Mouse (Mus musculus) liver, embryonic 12.5 days (tissue): ENCODE results near the gene Ccdc38. TPM values are rescaled to one million over a fixed set of nuclear protein-coding genes. Genes with fewer than 3 reads are reported as not detected.

Experiments
- ATAC-seq: fragments of 200-750 bp; cut with Nextera tagmentation; 2 replicates; pipeline ENCODE4 v1.8.0; 2017; ENCODE audit warnings: moderate number of reproducible peaks, mild to moderate bottlenecking, moderate library complexity
- H3K27ac ChIP-seq: fragments of 300-500 bp; sonication (generic); 2 replicates; pipeline ENCODE4 v1.5.1; 2016; ENCODE audit warnings: mild to moderate bottlenecking
- H3K27me3 ChIP-seq: fragments of 300-500 bp; sonication (generic); replicated peaks from 2 replicates; pipeline ENCODE4 v1.6.1; 2016; ENCODE audit warnings: mild to moderate bottlenecking, moderate library complexity
- H3K36me3 ChIP-seq: fragments of 300-500 bp; sonication (generic); 2 replicates; pipeline ENCODE4 v1.6.1; 2016; ENCODE audit warnings: mild to moderate bottlenecking, moderate library complexity
- H3K4me1 ChIP-seq: fragments of 300-500 bp; sonication (generic); 2 replicates; pipeline ENCODE4 v1.6.1; 2016
- H3K4me2 ChIP-seq: fragments of 300-500 bp; sonication (generic); 2 replicates; pipeline ENCODE4 v1.6.1; 2016; ENCODE audit warnings: mild to moderate bottlenecking, moderate library complexity
- H3K4me3 ChIP-seq: fragments of 300-500 bp; sonication (generic); 2 replicates; pipeline ENCODE4 v1.5.1; 2016; ENCODE audit warnings: mild to moderate bottlenecking, moderate library complexity
- H3K9ac ChIP-seq: fragments of 300-500 bp; sonication (generic); 2 replicates; pipeline ENCODE4 v1.6.1; 2016; ENCODE audit warnings: mild to moderate bottlenecking, moderate library complexity
- H3K9me3 ChIP-seq: fragments of 300-500 bp; sonication (generic); replicated peaks from 2 replicates; pipeline ENCODE4 v1.6.1; 2016; ENCODE audit warnings: mild to moderate bottlenecking, moderate library complexity
- WGBS: fragments of 180-500 bp; shearing (Covaris S2); methylation state at CpG from one replicate; pipeline ENCODE4 v1.1.7; 2016; ENCODE audit not compliant: insufficient replicate concordance; 5-methylcytosine and 5-hydroxymethylcytosine counted together
- polyA plus RNA-seq: library from polyadenylated mRNA; unstranded; fragments of >200 nt; fragmentation: Nextera tagmentation; extraction: Ambion mirVana; gene quantifications from 2 replicates; pipeline ENCODE4 v1.2.1, GENCODE M21; 2016

The Ccdc38 gene
- polyA plus RNA-seq, 1 experiment from 2014 or later: 0.29 TPM

DNA sequence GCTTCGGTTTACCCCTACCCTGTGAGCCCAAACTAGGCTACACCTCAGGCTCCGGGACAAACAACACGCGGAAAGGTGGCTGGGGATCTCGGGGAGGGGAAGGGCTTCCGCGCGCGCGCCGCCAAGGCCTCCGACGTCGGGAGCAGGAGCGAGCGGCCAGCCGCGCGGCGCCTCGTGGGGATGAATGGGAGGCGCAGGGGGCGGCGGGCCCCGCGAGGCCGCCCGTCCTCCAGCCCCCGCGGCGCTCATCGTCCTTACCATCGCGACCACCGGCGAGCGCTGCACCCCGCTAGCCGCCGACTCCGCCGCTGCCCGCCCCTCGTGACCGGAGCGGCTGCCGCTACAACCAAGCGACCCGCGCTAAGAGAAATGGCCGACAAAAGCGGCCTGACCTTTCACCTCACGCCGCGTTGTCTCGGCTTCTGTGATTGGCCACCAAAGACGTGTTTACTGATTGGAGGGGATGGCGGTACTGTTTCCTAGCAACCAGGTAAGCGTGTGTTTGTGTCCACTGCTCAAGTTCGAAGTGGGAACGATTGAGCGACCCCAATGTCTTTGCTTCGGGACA, 48.9 kb downstream of the Ccdc38 start, which contains the start of gene Snrpf:
Gene Snrpf, minus strand, starts transcription at position 426 of the 568 bp plus-strand sequence.
- Histone ChIP-seq H3K36me3 (peaks cover 37% of the 10 kb centered on the region), H3K9me3 (no peaks in the 10 kb centered on the region), H3K27ac (peak within 1 kb of the TSS; percentile 78), H3K4me1 (peaks cover 33% of the 10 kb centered on the region), H3K4me3 (peak within 1 kb of the TSS; percentile 87), H3K4me2 (peak within 1 kb of the TSS; percentile 92), H3K27me3 (no peaks in the 10 kb centered on the region), H3K9ac (peak within 1 kb of the TSS; percentile 86)
- ATAC-seq: peak; percentile 83
- WGBS: under 1% methylated on average over 63 of the region's 63 CpGs

DNA sequence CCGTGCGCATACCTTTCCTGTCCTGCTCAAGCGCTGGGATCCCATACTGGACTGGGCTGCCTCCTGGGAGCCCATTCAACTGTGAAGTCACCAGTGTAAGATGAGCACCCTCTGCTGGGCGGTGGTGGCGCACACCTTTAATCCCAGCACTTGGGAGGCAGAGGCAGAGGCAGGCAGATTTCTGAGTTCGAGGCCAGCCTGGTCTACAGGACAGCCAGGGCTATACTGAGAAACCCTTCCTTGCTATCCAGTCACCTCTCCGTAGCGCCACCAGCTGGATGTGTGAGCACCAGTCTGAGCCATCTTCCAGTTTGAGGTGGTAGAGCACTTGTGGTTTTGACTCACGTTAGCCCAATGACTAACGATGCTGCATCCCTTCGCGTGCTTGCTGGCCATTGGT, 52.0 kb downstream of the Ccdc38 start:
- Histone ChIP-seq H3K4me3 (no peak overlapping the region), H3K9ac (no peak overlapping the region), H3K27ac (no peak overlapping the region), H3K9me3 (no peaks in the 10 kb centered on the region), H3K4me1 (peaks cover 29% of the 10 kb centered on the region), H3K4me2 (no peak overlapping the region), H3K27me3 (no peaks in the 10 kb centered on the region; the same call in 1 of the 2 replicates), H3K36me3 (peaks cover 6% of the 10 kb centered on the region)
- ATAC-seq: no peak
- WGBS: 55% methylated on average over 12 of the region's 12 CpGs

DNA sequence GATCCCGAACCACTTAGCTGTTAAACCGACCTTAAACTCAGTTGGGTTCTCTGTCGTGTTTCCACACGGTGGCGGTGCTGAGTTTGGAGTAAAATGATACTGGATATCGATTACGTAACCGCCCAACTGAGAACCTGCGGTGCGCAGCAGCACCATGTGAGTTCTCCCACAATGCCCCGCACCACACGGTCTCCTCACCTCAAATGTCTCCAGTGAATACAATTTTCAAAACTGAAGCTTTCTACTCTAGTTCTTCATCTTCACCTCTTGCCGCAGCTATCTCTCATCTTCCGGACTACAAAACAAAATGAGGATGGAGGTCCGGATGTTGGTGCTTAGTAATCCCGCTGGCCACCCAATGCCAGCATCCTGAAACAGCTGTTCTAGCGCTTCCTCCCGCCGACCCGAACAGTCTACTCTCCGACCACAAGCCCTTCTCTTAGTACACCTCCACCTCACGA, 53.6 kb downstream of the Ccdc38 start:
- H3K9ac ChIP-seq: peak overlapping the region; percentile 57
- 2% methylated on average over 22 of the region's 22 CpGs for WGBS

DNA sequence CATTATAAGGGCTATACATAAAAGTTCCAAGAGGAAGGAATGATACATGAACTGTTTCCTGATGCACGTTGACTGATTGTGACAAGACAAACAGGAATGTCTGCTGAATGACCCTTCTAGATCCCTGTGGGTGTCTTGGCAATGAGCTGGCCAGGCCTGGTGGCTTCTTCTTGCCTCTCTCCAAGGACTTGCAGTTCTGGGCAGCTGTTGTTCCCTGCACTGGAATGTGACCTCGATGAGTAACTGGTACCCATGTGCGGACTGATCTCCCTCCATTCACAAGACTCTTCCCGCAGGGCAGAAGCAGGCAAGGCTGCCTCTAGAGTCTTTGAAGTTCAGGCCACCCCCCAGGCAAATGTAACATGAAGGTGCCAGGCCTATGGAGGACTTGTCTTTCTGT, 55.4 kb downstream of the Ccdc38 start:
- Histone ChIP-seq H3K4me3 (no peak overlapping the region), H3K9ac (no peak overlapping the region), H3K27ac (no peak overlapping the region), H3K9me3 (no peaks in the 10 kb centered on the region), H3K27me3 (peaks cover 10% of the 10 kb centered on the region; the same call in 1 of the 2 replicates), H3K4me1 (peaks cover 8% of the 10 kb centered on the region; the same call in 1 of the 2 replicates), H3K36me3 (no peaks in the 10 kb centered on the region), H3K4me2 (no peak overlapping the region)
- no peak for ATAC-seq
- 51% methylated on average over 4 of the region's 4 CpGs for WGBS

More for the DNA sequence above, 53.6 kb downstream of the Ccdc38 start:
- Histone ChIP-seq H3K4me1 (peaks cover 14% of the 10 kb centered on the region), H3K4me2 (peak overlapping the region; percentile 76), H3K27me3 (peaks cover 4% of the 10 kb centered on the region; the same call in 1 of the 2 replicates), H3K27ac (no peak overlapping the region), H3K9me3 (no peaks in the 10 kb centered on the region), H3K4me3 (peak overlapping the region; percentile 55), H3K36me3 (no peaks in the 10 kb centered on the region)
- peak; percentile 63 for ATAC-seq

DNA sequence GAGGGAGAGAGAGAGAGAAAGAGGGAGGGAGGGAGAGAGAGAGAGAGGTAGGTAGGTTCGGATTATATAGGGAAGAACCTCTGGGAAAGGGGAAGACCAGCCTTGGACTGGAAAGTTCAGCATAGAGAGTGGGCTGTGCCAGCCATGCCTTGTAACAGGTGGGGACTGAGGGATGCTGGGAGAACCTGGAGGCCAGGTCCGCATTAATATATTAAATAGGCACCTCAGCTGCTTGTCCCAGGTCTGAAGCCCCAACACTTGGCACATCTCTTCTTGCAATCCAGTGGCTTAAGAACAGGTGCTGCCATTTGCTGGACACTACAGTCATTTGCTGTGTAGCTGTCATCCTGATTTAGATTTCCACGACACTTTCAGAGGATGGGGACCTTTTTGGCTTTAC, 56.2 kb downstream of the Ccdc38 start:
- WGBS: 60% methylated on average over 3 of the region's 3 CpGs

DNA sequence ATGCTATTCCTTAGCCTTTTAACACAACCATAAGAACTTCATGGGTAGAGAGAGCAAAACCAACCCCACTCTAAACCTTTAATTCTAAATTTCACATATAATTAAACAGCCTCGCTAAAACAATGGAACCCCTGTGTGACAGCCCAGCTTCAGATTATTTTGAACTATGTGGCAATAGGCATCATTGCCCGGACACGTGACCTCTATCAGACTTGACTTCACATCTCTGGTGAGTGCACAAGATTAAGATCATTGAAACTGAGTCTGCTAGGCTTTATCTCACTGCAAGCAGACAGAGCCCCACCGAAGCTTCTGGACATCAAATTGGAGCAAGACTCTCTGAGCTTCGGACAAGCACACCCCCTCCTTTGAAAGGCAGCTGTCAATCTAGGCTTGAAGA, 61.9 kb downstream of the Ccdc38 start:
- no peak overlapping the region for H3K9ac ChIP-seq
- WGBS: 64% methylated on average over 5 of the region's 5 CpGs
- no peak overlapping the region for H3K4me3 ChIP-seq

More for the DNA sequence above, 56.2 kb downstream of the Ccdc38 start:
- no peaks in the 10 kb centered on the region for H3K9me3 ChIP-seq
- H3K36me3 ChIP-seq: no peaks in the 10 kb centered on the region
- no peak overlapping the region for H3K4me3 ChIP-seq
- H3K4me1 ChIP-seq: peaks cover 8% of the 10 kb centered on the region; the same call in 1 of the 2 replicates
- ATAC-seq: no peak
- peaks cover 10% of the 10 kb centered on the region; the same call in 1 of the 2 replicates for H3K27me3 ChIP-seq
- no peak overlapping the region for H3K27ac ChIP-seq
- no peak overlapping the region for H3K4me2 ChIP-seq
- no peak overlapping the region for H3K9ac ChIP-seq

DNA sequence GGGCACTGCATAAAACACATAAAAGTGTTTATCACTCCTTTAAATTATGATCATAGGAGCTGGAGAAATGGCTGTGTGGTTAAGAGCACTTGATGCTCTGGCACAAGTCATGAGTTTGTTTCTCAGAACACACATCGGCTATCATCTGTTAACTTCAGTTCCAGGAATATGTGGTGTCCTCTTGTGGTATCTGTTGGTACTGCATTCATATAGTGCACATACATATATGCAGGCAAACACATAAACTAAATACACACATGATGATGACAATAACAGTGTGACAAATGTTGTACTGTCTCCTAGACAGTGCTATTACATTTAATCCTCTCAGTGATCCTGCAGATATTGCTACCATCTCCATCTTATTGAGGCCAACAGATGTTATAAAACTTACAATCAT, 62.8 kb downstream of the Ccdc38 start:
- Histone ChIP-seq H3K36me3 (no peaks in the 10 kb centered on the region), H3K4me2 (no peak overlapping the region), H3K27ac (no peak overlapping the region), H3K9ac (no peak overlapping the region), H3K4me3 (no peak overlapping the region), H3K9me3 (no peaks in the 10 kb centered on the region), H3K27me3 (peaks cover 9% of the 10 kb centered on the region; the same call in 1 of the 2 replicates), H3K4me1 (no peaks in the 10 kb centered on the region)
- ATAC-seq: no peak
- WGBS: 78% methylated on average over 1 of the region's 1 CpGs

More for the DNA sequence above, 61.9 kb downstream of the Ccdc38 start:
- no peak overlapping the region for H3K4me2 ChIP-seq
- no peak overlapping the region for H3K27ac ChIP-seq
- ATAC-seq: no peak
- no peaks in the 10 kb centered on the region for H3K36me3 ChIP-seq
- H3K9me3 ChIP-seq: no peaks in the 10 kb centered on the region
- H3K4me1 ChIP-seq: no peaks in the 10 kb centered on the region
- H3K27me3 ChIP-seq: peaks cover 10% of the 10 kb centered on the region; the same call in 1 of the 2 replicates

DNA sequence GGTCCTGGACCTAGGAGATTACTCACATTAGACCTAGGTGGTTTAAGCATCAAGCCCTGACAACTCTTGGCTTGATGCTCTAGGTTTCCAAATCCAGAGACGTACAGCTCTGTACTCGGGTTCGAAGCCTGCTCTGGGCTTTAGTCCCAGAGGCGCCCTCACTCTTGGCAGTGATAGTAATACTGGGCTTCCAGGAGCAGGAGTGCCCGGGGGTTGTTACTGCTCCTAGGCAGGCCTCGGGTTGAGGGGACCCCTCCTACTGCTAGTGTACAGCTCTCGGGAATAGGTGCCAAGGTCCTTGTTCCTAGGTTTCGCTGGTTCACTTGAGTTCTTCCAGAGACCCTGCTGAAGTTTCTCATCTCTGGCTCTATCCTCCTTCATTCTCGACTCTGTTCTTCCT, 65.9 kb downstream of the Ccdc38 start:
- no peak overlapping the region for H3K4me3 ChIP-seq
- H3K36me3 ChIP-seq: no peaks in the 10 kb centered on the region
- 72% methylated on average over 9 of the region's 9 CpGs for WGBS
- H3K4me2 ChIP-seq: no peak overlapping the region
- no peak overlapping the region for H3K9ac ChIP-seq
- H3K4me1 ChIP-seq: no peaks in the 10 kb centered on the region
- no peak for ATAC-seq
- H3K27me3 ChIP-seq: no peaks in the 10 kb centered on the region
- H3K9me3 ChIP-seq: peaks cover 6% of the 10 kb centered on the region; the same call in 1 of the 2 replicates
- H3K27ac ChIP-seq: no peak overlapping the region

DNA sequence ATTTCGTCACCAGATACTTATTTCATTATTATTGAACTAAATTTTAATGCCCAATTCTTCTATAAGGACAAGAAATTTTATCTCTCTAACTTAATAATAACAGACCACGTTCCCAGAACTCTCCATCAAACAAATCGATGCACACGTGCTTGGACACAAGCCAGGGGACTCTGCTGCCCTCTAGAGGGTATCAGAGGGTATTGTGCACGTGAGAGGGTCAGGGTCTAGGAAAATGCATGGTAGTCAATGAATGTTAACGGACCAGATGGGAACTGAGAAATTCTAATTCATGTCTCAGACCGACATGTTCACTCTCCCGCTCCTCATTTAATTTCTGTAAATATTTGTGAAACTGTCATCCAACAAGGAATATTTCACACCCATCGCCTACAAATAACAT, 67.6 kb downstream of the Ccdc38 start:
- Histone ChIP-seq H3K4me2 (no peak overlapping the region), H3K27me3 (no peaks in the 10 kb centered on the region), H3K4me3 (no peak overlapping the region), H3K27ac (no peak overlapping the region), H3K9ac (no peak overlapping the region), H3K4me1 (peaks cover 5% of the 10 kb centered on the region; the same call in 1 of the 2 replicates), H3K9me3 (peaks cover 6% of the 10 kb centered on the region; the same call in 1 of the 2 replicates), H3K36me3 (no peaks in the 10 kb centered on the region)
- ATAC-seq: no peak
- WGBS: 58% methylated on average over 9 of the region's 9 CpGs

DNA sequence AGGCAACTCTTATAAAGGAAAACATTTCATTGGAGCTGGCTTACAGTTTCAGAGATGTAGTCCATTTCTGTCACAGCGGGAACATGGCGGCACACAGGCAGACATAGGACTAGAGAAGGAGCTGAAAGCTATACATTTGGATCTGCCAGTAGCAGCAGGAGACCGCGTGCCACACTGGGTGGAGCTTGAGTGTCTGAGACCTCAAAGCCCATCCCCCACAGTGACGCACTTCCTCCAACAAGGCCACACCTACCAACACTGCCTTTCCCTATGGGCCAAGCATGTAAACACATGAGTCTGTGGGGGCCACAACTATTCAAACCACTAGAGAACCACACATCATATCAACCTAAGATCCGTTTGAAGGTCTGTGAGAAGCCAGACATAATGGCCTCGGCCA, 68.8 kb downstream of the Ccdc38 start:
- H3K27ac ChIP-seq: no peak overlapping the region
- H3K27me3 ChIP-seq: no peaks in the 10 kb centered on the region
- H3K9ac ChIP-seq: no peak overlapping the region
- WGBS: 85% methylated on average over 7 of the region's 7 CpGs
- H3K9me3 ChIP-seq: peaks cover 9% of the 10 kb centered on the region; the same call in 1 of the 2 replicates
- H3K4me1 ChIP-seq: peaks cover 5% of the 10 kb centered on the region; the same call in 1 of the 2 replicates
- H3K4me2 ChIP-seq: no peak overlapping the region
- no peaks in the 10 kb centered on the region for H3K36me3 ChIP-seq
- no peak overlapping the region for H3K4me3 ChIP-seq
- no peak for ATAC-seq

DNA sequence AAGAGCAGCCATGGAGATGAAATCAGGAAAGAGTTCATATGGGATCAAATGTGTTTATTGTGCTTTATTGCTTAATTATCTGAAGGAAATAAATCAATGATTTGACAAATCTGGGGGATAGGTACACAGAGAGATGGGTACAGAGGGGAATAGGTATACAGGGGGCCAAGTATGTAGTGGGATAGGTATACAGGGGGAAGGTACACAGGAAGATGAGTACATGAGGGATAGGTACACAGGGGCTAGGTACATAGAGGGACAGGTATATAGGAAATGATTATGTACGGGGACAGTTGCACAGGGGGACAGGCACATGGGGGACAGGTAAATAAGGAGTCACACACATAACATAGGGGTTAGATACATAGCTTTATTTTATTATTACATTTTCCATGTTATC, 70.5 kb downstream of the Ccdc38 start:
- Histone ChIP-seq H3K36me3 (no peaks in the 10 kb centered on the region), H3K9me3 (peaks cover 9% of the 10 kb centered on the region; the same call in 1 of the 2 replicates), H3K27ac (no peak overlapping the region), H3K9ac (no peak overlapping the region), H3K4me2 (no peak overlapping the region), H3K27me3 (no peaks in the 10 kb centered on the region), H3K4me3 (no peak overlapping the region), H3K4me1 (peaks cover 11% of the 10 kb centered on the region)
- ATAC-seq: no peak
- WGBS: 80% methylated on average over 1 of the region's 1 CpGs

DNA sequence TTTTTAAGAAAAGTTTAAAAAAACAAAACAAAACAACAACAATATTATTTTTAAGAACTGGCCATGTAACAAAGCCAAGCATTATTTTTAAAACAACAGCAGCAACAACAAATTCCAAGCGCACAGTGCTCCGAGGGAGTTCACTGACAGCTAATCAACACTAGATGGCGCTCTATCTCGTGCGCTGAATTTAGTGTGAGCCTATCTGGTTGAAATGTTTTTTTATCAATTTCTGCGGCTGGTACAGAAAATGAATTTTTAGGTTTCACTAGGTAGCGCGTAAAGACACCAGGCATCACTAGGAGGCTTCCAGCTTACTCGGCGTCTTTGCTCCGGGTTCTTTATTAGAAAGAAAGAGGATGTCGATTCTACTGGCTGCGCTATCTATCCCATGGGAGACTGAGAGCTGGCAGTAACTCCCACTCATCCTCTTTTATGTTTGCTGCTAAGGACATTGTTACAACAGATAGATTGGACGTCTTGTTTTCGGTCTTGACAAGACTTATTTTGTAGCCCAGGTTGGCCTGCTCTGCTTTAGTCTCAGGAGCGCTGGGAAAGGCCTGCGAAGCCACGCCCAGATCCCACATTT, 71.1 kb downstream of the Ccdc38 start:
- Histone ChIP-seq H3K9me3 (peaks cover 9% of the 10 kb centered on the region; the same call in 1 of the 2 replicates), H3K4me2 (0 out of 2 replicates have a peak overlapping the region, but pooled peaks have one; percentile 21), H3K9ac (no peak overlapping the region), H3K4me1 (peaks cover 11% of the 10 kb centered on the region), H3K27me3 (no peaks in the 10 kb centered on the region), H3K27ac (no peak overlapping the region), H3K4me3 (no peak overlapping the region), H3K36me3 (no peaks in the 10 kb centered on the region)
- WGBS: 45% methylated on average over 18 of the region's 18 CpGs
- ATAC-seq: no peak
